Mouse (Mus musculus) monocyte, adult 5-6 weeks (primary cell): ENCODE measurements around the gene Gm26920. TPM values are rescaled to one million over a fixed set of nuclear protein-coding genes. Genes with fewer than 3 reads are reported as not detected.
A peak's percentile ranks its signal among the peaks of the same experiment; 100 is the strongest.
"Not testable (repeated sequence)": the region's sequence is repeated elsewhere in the genome, so short reads cannot be mapped to it uniquely, and the experiment has no call there.

Experiments used
- ATAC-seq: fragments of 153-309, 156-312 bp; replicated peaks from 2 replicates; pipeline ENCODE4 v1.8.0; 2017; ENCODE audit warnings: mild to moderate bottlenecking; ENCODE audit not compliant: low TSS enrichment, insufficient number of reproducible peaks, severe bottlenecking, poor library complexity, low FRiP score
- total RNA-seq: library from RNA; stranded (forward); fragments of 200-1000, 200-491, 200-594 nt; gene quantifications from 3 replicates; pipeline ENCODE4 v1.2.3, GENCODE M21; 2017

The Gm26920 gene
- not detected in 3 replicates for total RNA-seq

DNA sequence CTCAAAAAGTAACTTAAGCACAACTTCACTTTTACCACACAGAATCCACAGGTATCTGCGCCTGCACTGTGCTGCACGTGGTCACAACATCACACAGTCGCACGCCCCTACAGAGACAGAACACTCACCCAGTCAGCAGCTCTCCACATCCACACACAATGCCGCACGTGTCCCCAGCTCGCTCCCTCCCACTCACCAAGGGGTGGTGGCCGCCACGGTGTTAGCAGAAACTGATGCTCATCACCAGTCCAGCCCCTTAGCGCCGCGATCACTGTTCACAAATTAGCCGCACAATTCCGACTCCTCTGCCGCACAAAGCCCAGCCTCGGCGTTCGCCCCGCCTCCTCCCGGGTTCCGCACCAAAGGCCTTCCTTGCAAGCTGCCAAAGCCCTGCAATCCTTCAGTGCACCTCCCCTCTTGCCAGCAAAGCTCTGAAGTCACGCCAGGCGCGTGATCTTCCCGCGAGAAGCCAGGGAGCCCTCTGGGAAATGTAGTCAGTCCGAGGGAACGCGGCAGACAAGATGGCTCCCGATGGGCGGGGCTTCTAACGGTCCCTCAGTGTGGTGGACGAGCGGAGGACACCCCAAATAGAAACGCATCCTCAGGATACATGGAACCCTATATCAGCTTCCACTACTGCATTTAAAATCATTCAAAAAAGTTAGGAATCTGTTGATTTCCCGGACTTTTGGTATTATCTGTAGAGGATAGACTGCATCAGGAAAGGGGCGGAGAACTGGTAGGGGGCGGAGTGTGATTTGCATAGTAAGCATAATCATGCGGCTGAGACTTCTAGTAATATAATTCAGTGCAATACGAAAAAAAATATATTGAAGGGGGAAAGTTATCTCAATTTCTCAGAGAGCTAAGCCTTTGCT is at the start of gene Gm26920, which contains the start of gene Zfp566:
Gm26920 (minus strand) TSS at position 319 of the 878 bp plus-strand sequence.
Zfp566 (minus strand) TSS at position 436 of the 878 bp plus-strand sequence.
- ATAC-seq: peak; percentile 93

DNA sequence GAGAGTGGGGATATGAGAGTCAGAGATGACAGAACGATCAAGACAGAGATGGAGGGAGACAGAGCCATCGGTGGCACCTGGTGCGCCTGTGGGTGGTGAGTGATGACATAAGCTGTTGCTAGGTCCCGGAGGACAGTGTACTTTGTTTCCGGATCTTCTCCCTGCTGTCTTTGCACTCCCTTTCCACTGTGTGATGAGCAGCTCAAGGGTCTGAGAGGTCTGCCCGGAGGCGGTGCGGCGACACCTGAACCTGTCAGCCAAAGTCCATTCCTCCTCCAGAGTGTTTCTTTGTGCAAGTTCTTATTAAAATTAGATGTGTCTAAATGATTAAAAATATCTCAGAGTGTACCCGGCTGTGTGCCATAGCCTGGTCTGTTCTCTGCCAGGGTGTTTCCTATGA is 46.6 kb upstream of the Gm26920 start:
- ATAC-seq: no peak

DNA sequence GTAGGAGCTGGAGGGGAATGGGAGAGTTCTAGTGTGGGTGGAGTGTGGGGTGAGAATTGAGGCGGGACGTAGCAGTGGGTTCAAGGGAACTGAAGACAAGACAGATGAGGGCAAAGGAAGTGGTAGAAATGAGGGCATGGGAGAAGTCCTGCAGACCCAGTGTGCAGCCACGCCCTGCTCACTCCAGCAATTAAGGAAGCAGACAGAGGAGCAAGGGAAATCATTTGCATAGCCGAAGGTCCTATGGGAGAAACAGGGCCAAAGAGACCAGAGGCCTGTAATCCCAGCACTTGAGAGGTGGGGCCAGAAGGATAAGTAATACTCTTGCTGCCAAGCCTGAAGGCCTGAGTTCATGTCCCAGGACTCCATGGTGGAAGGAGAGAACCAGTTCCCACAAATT is 42.2 kb upstream of the Gm26920 start:
- ATAC-seq: no peak

DNA sequence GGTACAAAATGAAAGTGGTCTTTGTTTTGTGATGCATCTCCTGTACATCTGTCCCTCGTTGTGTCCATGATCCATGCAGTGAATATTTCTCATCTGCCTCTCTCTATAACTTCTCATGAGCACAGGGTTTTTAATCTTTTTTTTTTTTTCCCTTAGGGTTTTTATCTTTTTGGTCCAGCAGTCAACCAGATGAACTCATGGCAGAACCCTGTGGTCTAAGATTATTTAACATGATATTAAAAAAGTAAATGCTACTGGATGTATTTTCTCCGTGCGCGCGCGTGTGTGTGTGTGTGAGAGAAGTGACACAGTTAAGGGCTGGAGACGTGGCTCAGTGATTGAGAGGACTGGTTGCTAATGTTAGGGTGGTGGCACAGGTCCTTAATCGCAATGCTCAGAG is 39.7 kb upstream of the Gm26920 start:
- no peak for ATAC-seq

DNA sequence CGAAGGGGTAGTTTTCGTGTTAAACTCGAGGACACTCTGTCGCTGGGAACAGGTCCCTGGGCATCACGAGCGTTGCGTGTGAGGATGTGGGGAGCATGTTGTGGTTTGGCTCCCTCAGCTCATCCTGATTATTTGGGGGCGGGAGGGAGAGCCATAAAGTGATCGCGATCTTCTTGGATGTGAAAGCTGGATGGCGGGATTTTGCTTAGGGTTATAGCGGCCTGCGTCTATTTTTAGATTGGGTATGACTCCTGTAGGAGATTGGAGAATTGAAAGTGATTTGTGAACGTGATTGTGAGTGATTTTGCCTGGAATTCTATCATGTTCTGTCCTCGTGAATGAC is 31.9 kb upstream of the Gm26920 start:
- ATAC-seq: no peak

DNA sequence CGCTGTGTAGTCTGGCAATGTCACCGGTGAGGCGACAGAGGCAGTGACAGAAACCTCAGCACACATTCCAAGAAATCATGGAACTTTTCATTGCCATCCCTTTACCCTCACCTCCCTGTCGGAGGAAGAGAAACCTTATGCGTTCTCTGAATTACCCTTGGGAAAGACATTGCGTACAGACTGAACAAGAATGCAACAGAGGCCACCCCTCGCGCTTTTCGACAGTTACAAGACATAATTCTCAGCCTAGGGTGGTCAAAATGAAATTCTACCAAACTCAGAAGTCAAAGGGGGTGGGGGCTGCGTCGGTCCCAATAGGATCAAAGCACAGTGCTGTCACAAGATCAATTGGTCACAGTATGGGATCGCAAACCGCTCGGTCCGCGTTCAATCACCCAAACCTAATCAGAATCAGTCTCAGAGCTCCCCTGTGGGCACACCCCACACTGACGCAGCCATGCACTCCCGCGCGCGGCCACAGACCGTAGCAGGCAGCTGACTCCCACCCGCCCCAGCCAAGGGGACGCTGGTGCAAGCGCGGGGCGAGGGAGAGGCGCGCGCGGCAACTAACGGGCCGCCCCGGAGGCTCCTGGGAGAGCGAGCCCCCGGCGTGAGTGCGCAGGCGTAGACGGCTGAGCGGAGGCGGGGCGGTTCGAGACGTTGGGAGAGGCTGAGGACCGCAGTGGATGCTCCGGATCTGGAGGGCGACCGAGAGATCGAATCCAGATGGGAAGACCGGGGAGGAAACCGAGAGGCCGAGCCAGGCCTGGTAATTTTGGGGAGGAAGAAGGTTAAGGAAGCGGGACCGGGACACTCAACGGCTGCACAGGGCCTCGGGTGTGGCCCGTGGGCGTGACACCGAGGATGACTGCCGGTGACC is 31.3 kb upstream of the Gm26920 start, which contains the start of gene Zfp382:
Zfp382 (plus strand) TSS at position 635 of the 880 bp plus-strand sequence.
- peak; percentile 88 for ATAC-seq

DNA sequence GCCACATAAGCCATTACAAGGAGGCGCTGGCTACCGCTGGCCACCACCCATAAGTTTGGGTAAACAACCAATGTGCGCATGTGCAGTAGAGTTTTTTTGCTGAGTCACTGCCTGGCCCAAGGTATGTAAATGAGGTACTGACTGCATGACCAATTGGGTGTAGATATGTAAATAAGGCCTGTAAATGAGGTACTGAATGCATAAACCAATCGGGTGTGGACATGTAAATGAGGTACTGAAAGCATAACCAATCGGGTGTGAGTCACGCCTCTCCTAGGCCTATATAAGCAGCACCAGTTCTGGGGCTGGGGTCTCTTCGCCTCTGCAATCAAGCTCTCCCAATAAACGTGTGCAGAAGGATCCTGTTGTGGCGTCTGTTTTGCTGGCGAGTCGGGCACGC is 27.7 kb upstream of the Gm26920 start:
- not testable (repeated sequence) for ATAC-seq

DNA sequence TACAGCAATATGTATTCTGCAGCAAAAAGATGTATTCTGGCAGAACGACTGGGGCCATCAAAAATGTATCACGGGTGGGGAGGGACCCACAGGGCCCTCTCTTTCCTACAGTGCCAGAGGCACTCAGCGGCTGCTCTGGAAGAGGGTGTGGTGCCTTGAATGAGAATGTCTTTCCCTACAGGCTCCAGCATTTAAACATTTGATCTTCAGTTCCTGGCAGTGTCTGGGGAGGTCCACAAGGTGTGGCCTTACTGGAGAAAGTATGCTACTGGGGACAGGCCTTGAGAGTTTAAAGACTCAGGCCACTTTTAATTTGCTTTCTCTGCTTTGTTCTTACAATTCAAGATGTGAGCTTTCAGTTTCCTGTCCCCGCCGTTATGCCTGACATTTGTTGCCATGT is 25.9 kb upstream of the Gm26920 start:
- ATAC-seq: no peak

DNA sequence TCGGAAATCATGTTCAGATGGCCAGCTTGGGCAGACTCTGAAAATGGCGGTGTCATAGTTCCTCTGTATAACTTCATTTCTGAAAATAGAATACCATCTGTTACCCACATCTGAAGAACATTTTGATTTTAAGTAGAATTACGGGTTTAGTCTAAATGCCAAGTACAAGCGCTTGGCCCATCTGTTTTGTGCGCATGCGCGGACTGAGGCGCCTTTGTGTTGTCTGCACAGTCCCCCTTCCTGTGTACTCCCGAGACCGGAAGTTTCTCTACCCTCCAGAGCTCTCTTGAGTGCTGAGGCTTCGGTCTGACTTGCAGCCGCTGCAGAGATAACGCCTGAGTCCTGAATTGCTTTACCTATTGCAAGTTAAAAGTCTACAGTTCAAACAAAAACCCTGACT is 9.1 kb upstream of the Gm26920 start:
- no peak for ATAC-seq

DNA sequence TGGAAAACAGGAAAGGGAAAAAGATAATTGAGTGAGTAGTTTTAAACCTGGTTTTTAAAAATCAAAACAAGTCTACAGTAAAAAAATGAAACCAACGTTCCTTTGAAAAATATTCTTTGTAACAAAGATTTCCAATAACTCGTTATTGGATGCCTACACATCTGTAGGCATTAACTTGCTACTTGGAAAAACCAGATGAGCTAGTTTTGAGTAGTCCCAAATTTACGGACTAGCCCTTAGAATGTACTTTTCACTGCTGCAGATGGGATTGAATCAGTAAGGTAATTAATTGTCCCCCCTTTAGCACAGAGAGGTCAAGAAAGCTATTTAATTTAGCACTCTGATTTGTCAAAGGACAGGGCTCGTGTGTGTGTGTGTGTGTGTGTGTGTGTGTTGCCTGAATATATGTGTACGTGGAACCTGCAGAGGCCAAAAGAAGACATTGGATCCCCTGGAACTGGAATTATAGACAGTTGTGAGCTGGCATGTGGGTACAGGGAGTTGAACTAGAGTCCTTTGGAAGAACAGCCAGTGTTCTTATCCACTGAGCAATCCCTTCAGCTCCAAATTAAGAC is 5.4 kb upstream of the Gm26920 start:
- no peak for ATAC-seq

DNA sequence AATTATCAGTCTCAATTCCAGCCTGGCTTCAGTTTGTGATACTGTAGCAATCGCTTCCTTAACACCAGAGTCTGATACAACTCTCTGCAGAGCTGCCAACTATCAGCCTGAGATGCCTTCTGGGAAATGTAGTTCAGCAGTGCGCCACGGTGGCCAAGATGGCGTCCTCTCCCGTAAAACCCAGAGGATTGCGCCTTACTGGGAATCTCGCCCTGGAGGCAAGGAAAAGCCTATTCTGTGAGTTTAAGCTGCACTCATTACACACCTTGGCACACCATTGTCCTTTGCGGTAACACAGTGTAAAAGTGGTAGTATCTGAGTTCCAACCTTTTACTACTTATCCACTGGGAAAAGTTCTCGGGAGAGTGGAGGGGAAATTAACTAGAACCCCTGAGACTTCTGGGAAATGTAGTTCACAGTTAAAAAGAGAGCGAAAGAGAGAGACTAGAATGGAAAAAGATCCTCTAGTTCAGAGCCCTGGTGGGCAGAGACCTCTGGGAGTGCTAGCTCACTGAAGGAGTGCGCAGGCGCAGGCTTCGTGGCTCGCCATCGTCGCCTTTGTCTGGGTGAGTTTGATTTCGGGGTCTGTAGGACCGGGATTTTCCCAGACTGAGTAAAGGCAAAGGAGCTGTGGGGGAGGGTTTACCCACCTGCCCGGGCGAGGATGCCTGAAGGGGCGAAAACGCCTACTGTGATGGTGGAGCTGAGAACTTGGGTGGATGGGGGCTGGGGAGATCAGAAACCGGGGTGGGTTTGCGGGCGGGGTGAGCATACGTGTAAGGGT is 4.6 kb upstream of the Gm26920 start, which contains the start of gene Zfp260:
Zfp260 (plus strand) TSS at position 132 of the 784 bp plus-strand sequence.
- ATAC-seq: peak; percentile 71

DNA sequence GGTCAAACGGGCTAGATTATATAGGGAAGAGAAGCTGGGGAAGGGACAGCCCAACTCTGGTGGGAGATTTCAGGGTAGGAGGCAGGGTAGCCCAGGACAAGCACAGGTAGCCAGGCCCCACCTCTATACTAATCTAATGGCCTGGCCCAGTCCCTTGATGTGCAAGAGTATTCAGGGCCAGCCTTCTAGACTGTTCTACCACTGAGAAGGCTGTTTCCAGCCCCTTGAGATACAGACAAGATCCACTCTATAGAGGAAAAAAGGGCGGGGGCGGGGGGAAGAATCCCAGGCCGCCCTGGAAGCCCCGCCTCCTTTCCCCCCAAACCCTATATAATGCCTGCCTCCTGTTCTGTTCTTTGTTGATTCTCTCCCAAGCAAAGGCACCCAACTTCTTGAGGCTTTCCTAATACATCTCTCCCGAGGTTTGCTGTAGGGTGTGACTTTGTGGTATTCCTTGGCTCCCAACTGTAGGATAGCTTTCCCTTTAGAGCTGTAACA is 3.8 kb upstream of the Gm26920 start:
- ATAC-seq: no peak

DNA sequence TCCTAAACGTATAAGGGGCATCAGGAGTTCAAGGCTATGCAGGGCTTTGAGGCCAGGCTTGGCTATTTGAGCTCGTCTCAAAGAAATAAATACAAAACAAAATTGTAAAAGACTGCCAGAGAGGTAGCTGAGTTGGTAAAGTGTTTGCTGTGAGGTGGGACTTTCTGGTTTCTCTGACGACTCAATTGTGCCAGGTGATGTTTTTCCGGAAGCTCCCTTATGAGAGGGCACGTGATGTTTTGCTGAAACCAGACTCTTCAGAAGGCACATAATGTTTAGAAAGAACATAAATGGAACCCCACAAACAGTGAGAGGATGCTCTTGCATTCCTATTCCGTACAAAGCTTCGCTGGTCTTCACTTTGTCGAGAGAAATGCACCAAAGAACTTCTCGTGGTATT is 2.5 kb upstream of the Gm26920 start:
- no peak for ATAC-seq

DNA sequence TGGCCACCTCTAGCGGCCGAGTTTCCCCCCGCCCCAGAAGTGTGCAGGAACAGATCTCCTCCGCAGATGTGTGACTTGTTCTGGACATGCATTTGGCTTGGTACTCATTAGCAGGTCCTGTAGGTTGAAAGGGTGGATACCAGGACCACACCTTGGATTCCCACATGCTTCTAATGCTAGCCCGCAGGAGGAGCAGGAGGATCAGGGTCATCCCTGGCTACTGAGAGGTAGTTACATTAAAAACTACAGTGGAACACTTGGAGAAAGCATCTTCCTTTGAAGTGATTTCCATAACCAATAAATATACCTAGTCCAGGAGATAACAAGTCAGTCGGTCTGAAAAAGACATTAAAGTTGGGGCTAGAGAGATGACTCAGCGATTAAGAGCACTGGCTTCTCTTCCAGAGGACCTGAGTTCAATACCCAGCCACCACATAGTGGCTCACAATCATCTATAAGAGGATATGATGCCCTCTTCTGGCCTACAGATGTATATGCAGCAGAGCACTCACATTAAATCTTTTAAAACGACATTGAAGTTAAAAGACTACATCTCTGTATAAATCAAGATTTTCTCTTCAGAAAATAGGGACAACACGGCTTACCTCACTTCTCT is 868 bp upstream of the Gm26920 start:
- no peak for ATAC-seq

DNA sequence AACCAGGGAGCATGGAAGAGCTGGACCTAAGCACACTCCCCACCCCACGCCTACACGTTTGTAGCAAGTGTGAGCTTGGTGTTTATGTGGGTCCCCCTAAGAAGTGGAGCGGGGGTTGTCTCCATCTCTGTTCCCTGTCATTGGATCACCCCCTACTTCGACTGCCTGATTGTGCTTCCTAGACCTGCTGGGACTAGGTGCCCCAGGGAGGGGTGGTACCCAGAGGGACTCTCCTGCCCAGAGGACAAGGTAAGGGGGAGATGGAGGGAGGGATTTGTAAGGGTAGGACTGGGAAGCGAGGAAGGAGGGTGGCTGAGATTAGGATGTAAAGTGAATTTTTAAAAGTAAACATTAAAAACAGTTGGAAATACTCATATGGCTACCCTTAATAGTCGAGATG is 805 bp downstream of the Gm26920 start:
- ATAC-seq: no peak

DNA sequence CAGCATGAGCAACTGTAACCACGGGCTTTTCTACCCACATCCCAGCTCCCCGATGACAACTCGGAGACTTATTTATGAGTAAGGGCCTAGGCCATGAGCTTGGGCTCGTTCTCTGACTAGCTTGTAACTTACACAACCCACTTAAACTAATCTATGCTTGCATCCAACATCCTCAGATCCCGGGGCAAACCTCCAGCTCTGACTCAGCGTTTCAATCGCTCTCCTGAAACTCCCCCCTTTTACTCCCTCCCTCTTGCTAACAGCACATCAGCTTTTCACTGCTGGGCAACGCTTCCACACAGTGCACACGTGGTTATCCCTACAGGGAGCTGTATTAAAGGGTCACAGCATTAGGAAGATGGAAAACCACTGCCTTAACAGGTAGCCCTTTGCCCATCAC is 3.7 kb downstream of the Gm26920 start:
- ATAC-seq: no peak

DNA sequence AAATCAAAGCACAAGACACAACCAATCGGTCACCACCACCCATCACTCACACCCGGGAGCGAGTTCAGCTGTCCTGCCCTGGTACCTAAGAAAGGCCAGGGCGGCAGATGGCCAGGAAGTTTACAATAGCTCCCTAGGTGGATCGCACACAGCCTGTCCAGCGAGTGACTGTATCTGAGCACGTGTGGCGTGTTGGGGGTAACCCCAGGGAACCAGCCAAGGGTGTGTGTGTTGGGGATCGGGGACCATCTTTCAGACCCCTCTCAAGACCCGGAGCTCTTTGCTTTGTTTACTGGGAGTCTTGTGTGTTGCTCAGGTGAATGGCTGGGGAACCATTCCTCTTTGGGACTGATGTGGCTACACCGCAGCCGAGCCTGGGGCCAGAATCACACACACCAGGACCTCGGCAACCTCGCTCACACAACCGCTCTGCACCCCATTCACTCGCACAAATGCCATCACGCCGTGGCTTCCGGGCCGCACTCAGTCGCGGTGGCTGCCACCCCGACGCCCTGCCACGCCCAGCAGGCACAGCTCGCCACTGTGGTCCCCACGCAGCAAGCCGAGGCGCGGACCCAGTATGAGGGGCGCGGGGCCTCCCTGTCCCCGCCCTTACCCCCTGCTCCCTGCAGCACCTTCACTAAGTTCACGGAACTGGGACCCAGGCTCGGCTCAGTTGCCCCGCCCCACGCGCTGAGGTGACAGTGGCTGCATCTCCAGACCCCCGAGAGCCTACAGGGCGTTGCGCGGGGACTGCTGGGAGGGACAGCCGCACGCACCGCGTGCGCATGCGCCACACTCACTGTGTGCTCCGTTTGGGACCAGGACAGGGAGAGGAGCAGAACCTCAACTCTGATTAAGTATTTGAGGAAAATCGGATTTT is 17.8 kb downstream of the Gm26920 start, which contains the start of gene Zfp82:
Zfp82 (minus strand) TSS at position 755 of the 883 bp plus-strand sequence.
- ATAC-seq: peak; percentile 73; the same call in 1 of the 2 replicates
